Mouse (Mus musculus) intestine, embryonic 15.5 days (tissue): ENCODE measurements around the gene Kctd11. TPM values are rescaled to one million over a fixed set of nuclear protein-coding genes. Genes with fewer than 3 reads are reported as not detected.
"Not testable (repeated sequence)": the region's sequence is repeated elsewhere in the genome, so short reads cannot be mapped to it uniquely, and the experiment has no call there.

Experiments
- ATAC-seq: fragments of 200-750 bp; cut with Nextera tagmentation; 2 replicates; pipeline ENCODE4 v1.8.0; 2017; ENCODE audit warnings: moderate TSS enrichment, moderate library complexity
- H3K27ac ChIP-seq: fragments of 300-500 bp; sonication (generic); 2 replicates; pipeline ENCODE4 v1.5.1; 2015; ENCODE audit warnings: mild to moderate bottlenecking, inconsistent platforms
- H3K27me3 ChIP-seq: fragments of 300-500 bp; sonication (generic); replicated peaks from 2 replicates; pipeline ENCODE4 v1.6.1; 2015; ENCODE audit warnings: inconsistent platforms
- H3K36me3 ChIP-seq: fragments of 300-500 bp; sonication (generic); 2 replicates; pipeline ENCODE4 v1.6.1; 2015; ENCODE audit warnings: inconsistent platforms
- H3K4me1 ChIP-seq: fragments of 300-500 bp; sonication (generic); replicated peaks from 2 replicates; pipeline ENCODE4 v1.6.1; 2015; ENCODE audit warnings: inconsistent platforms
- H3K4me2 ChIP-seq: fragments of 300-500 bp; sonication (generic); replicated peaks from 2 replicates; pipeline ENCODE4 v1.6.1; 2015; ENCODE audit warnings: mild to moderate bottlenecking, inconsistent platforms
- H3K4me3 ChIP-seq: fragments of 300-500 bp; sonication (generic); replicated peaks from 2 replicates; pipeline ENCODE4 v1.5.1; 2015; ENCODE audit warnings: inconsistent platforms
- H3K9ac ChIP-seq: fragments of 300-500 bp; sonication (generic); 2 replicates; pipeline ENCODE4 v1.6.1; 2015; ENCODE audit warnings: inconsistent platforms
- H3K9me3 ChIP-seq: fragments of 300-500 bp; sonication (generic); 2 replicates; pipeline ENCODE4 v1.6.1; 2016; ENCODE audit warnings: inconsistent platforms
- WGBS: fragments of 180-500 bp; shearing (Covaris S2); methylation state at CpG from one replicate; pipeline ENCODE4 v1.1.7; 2015; 5-methylcytosine and 5-hydroxymethylcytosine counted together
- polyA plus RNA-seq: library from polyadenylated mRNA; unstranded; fragments of >200 nt; fragmentation: Nextera tagmentation; extraction: Ambion mirVana; gene quantifications from 2 replicates; pipeline ENCODE4 v1.2.1, GENCODE M21; 2015

The Kctd11 gene
- polyA plus RNA-seq, 1 experiment from 2014 or later: 5.2 TPM

GRCm38 (mm10) chr11:69917379-69917948, 36.3 kb upstream of the Kctd11 start:
- H3K4me2 ChIP-seq: no peak overlapping the region
- whole genome bisulfite sequencing: 83% methylated on average over 8 of the region's 8 CpGs
- peaks cover 27% of the 10 kb centered on the region for H3K36me3 ChIP-seq
- H3K27ac ChIP-seq: no peak overlapping the region
- H3K27me3 ChIP-seq: no peaks in the 10 kb centered on the region
- H3K4me1 ChIP-seq: peaks cover 38% of the 10 kb centered on the region
- no peaks in the 10 kb centered on the region for H3K9me3 ChIP-seq
- H3K9ac ChIP-seq: no peak overlapping the region
- ATAC-seq: no peak
- H3K4me3 ChIP-seq: no peak overlapping the region

DNA sequence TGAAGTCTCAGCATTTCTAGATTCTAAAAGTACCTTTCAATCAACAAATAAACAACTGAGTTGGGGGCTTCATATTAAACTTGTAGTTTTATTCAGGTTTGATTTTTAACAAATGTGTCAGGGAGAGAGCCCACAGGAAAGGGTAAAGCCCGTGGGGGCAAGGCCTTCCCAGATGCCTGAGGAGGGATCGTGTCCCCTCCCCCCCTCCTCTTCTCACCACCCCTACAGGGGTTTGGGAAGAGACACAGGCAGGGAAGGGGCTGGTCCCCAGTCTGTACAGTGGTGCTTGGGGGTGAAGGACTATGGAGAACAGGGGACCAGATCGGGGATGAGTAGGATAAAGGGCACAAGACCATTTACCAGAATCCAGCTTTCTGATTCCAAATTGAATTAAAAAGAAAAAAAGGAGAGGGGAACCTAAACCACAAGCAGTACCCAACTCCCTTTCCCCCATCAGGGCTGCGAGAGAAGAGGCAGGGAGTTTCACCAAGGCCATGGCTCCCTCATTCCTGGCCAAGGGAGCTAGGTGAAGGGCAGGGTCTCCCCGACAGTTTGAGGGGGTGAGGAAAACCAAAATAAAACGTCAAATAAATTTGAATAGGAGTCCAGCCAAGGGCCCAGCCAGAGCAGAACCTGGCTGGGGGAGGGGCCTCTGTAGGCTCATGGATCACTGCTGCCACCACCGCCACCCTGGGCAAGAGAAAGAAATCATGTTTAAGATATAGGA, 35.6 kb upstream of the Kctd11 start:
- H3K9ac ChIP-seq, H3K9me3 ChIP-seq, ATAC-seq, H3K4me3 ChIP-seq, H3K4me2 ChIP-seq, H3K27ac ChIP-seq, H3K27me3 ChIP-seq: not testable (repeated sequence)
- Histone ChIP-seq H3K36me3 (peaks cover 34% of the 10 kb centered on the region), H3K4me1 (peaks cover 38% of the 10 kb centered on the region)
- 66% methylated on average over 7 of the region's 7 CpGs for WGBS

GRCm38 (mm10) chr11:69915667-69916627, 34.7 kb upstream of the Kctd11 start:
- Histone ChIP-seq H3K9me3 (no peaks in the 10 kb centered on the region), H3K27ac (no peak overlapping the region), H3K36me3 (peaks cover 42% of the 10 kb centered on the region), H3K9ac (0 out of 2 replicates have a peak overlapping the region, but pooled peaks have one; percentile 3), H3K27me3 (no peaks in the 10 kb centered on the region), H3K4me3 (0 out of 2 replicates have a peak overlapping the region, but pooled peaks have one; percentile 6), H3K4me1 (peaks cover 38% of the 10 kb centered on the region), H3K4me2 (peak overlapping the region; percentile 96)
- 60% methylated on average over 5 of the region's 5 CpGs for WGBS
- ATAC-seq: no peak

DNA sequence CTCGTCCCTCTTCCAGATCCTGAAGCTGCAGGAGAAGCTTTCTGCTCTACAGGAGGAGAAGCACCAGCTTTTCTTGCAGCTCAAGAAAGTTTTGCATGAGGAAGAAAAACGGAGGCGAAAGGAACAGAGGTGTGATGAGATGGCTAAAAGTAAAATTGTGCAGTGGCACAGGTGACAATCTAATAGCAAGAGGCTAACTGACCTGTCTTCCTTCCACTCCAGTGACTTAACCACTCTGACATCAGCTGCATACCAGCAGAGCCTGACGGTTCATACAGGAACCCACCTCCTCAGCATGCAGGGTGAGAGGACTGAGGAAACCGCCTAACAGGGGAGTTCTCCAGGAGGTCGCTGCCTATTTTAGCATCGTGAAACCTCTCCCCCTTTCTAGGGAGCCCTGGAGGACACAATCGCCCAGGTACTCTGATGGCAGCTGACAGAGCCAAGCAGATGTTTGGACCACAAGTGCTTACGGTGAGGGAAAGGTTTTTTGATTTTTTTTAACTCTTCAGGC, 33.8 kb upstream of the Kctd11 start:
- 35% methylated on average over 9 of the region's 9 CpGs for WGBS
- peak overlapping the region; percentile 91 for H3K4me3 ChIP-seq
- H3K9me3 ChIP-seq: no peaks in the 10 kb centered on the region
- peaks cover 38% of the 10 kb centered on the region for H3K4me1 ChIP-seq
- peak overlapping the region; percentile 96 for H3K9ac ChIP-seq
- no peak for ATAC-seq
- H3K27ac ChIP-seq: no peak overlapping the region
- H3K27me3 ChIP-seq: no peaks in the 10 kb centered on the region
- peak overlapping the region; percentile 96 for H3K4me2 ChIP-seq
- peaks cover 52% of the 10 kb centered on the region for H3K36me3 ChIP-seq

GRCm38 (mm10) chr11:69914372-69914764, 33.2 kb upstream of the Kctd11 start:
- Histone ChIP-seq H3K27ac (peak overlapping the region; percentile 73), H3K4me1 (peaks cover 35% of the 10 kb centered on the region), H3K4me3 (peak overlapping the region; percentile 91), H3K27me3 (no peaks in the 10 kb centered on the region), H3K4me2 (peak overlapping the region; percentile 96), H3K9ac (peak overlapping the region; percentile 96), H3K9me3 (no peaks in the 10 kb centered on the region), H3K36me3 (peaks cover 58% of the 10 kb centered on the region)
- 1% methylated on average over 17 of the region's 17 CpGs for WGBS
- no peak; the same call in 1 of the 2 replicates for ATAC-seq

DNA sequence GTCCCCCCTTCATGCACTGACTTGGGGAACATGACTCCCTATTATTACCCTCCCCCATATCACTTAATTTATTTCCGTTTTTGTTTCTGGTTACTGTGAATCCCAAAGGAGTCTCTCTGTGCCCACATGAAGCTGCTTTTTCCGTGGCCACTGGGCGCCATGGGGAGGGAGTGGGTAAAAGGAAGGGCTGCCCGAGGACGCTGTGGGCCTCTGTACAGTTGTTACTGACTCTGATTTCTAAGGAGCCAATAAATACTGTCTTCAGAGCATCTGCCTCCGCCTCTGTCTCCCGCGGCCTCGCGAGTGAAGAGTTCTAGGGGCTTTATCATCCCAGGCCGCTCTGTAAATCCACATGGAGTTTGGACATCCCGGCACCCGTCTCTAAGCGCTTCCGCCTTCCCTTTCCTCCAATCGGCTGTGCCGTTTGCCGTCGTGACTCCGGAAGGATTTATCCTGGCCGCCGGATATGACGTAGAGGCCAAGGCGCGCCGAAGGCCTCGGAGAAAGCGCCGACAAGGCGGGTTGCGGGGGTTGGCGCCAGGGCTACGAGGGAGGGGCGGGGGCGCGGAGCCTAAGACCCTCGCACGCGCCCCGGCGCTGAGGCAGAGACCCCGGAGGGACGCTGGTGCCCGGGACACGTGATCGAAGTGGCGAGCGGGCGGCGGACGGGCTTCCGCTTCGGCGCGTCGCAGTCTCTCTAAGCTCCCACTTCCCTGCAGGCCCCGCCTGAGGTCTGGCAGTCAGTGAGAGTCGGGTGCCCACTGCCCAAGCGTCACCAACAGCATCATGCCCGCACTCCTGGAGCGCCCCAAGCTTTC, 32.6 kb upstream of the Kctd11 start, which contains the start of gene Gps2:
TSS of gene Gps2 (plus strand) at position 335 of the 818 bp plus-strand sequence.
- Histone ChIP-seq H3K27ac (peak within 1 kb of the TSS; percentile 73), H3K36me3 (peaks cover 63% of the 10 kb centered on the region), H3K9me3 (no peaks in the 10 kb centered on the region), H3K27me3 (no peaks in the 10 kb centered on the region), H3K4me2 (peak within 1 kb of the TSS; percentile 96), H3K4me1 (peaks cover 29% of the 10 kb centered on the region), H3K9ac (peak within 1 kb of the TSS; percentile 96), H3K4me3 (peak within 1 kb of the TSS; percentile 91)
- 2% methylated on average over 61 of the region's 61 CpGs for WGBS
- peak; percentile 91 for ATAC-seq

DNA sequence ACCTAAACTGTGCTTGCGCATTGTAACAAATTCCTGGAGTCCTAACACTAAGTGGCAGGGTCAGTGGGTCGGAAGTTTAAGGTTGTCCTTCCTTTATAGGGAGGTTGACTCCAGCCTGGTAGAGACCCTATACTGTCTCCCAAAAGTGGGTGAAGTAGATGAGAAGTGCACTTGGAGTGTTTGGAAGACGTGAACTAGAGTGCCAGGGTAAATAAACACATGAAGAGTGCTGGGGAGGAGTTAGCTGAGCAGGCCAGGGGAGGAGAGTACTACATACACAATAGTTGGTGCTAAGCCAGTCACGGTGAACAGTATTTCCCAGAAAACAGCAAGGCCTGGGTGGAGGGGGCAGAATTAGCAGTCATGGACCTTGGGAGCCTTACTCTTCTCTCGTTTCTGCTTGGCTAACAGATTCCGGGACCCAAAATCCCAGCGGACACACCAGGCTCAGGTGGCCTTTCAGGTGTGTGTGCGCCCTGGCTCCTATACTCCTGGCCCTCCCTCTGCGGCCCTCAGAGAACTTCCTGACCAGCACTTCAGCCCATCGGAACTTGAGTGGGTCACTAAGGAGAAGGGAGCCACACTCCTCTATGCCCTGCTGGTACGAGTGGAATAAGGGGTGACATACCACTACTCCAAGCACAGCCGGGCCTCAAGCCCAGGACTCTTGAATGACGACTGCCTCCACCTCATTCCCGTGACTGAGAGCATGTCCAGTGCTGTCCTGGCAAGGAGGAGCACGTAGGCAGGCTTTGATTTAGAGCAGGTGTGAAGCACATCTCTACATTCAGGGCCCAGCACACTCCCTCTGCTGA, 31.7 kb upstream of the Kctd11 start:
- WGBS: 74% methylated on average over 15 of the region's 15 CpGs
- no peak for ATAC-seq
- H3K27ac ChIP-seq: peak overlapping the region; percentile 45; the same call in 1 of the 2 replicates

GRCm38 (mm10) chr11:69911701-69912100, 30.5 kb upstream of the Kctd11 start:
- peaks cover 70% of the 10 kb centered on the region for H3K36me3 ChIP-seq
- H3K27ac ChIP-seq: no peak overlapping the region
- H3K4me2 ChIP-seq: no peak overlapping the region
- ATAC-seq: no peak
- H3K27me3 ChIP-seq: no peaks in the 10 kb centered on the region
- WGBS: 89% methylated on average over 6 of the region's 6 CpGs
- H3K4me1 ChIP-seq: peaks cover 27% of the 10 kb centered on the region
- H3K9ac ChIP-seq: no peak overlapping the region
- no peaks in the 10 kb centered on the region for H3K9me3 ChIP-seq
- H3K4me3 ChIP-seq: no peak overlapping the region

More for the DNA sequence above, 31.7 kb upstream of the Kctd11 start:
- H3K36me3 ChIP-seq: peaks cover 63% of the 10 kb centered on the region
- peaks cover 27% of the 10 kb centered on the region for H3K4me1 ChIP-seq
- no peaks in the 10 kb centered on the region for H3K27me3 ChIP-seq
- H3K4me2 ChIP-seq: peak overlapping the region; percentile 96
- H3K9me3 ChIP-seq: no peaks in the 10 kb centered on the region
- peak overlapping the region; percentile 96; the same call in 1 of the 2 replicates for H3K9ac ChIP-seq
- H3K4me3 ChIP-seq: peak overlapping the region; percentile 91

GRCm38 (mm10) chr11:69910781-69911560, 29.8 kb upstream of the Kctd11 start:
- no peak for ATAC-seq
- Histone ChIP-seq H3K4me2 (no peak overlapping the region), H3K4me1 (peaks cover 22% of the 10 kb centered on the region), H3K36me3 (peaks cover 72% of the 10 kb centered on the region), H3K27ac (no peak overlapping the region), H3K9me3 (no peaks in the 10 kb centered on the region), H3K27me3 (no peaks in the 10 kb centered on the region), H3K9ac (no peak overlapping the region), H3K4me3 (no peak overlapping the region)
- WGBS: 90% methylated on average over 17 of the region's 17 CpGs

DNA sequence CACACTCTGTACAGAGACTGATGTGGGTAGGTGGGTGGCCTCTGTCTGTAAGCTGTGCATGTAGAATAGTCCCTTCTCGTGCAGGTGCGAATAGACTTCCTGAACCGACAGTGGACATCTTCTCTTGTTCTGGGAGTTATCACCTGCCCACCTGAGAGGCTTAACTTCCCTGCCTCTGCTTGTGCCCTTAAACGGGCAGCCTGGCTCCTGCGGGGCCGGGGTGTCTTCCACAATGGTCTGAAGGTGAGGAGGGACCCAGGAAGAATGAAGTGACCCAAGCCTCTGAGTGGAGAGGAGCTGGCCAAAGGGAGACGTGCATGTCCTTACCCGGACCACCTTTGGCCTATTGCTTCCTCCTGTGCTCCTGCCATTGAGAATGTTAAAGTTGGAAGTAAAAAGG, 29.0 kb upstream of the Kctd11 start:
- peaks cover 75% of the 10 kb centered on the region for H3K36me3 ChIP-seq
- H3K27me3 ChIP-seq: no peaks in the 10 kb centered on the region
- H3K27ac ChIP-seq: no peak overlapping the region
- H3K9ac ChIP-seq: no peak overlapping the region
- 89% methylated on average over 8 of the region's 8 CpGs for WGBS
- peaks cover 16% of the 10 kb centered on the region for H3K4me1 ChIP-seq
- H3K4me2 ChIP-seq: no peak overlapping the region
- no peaks in the 10 kb centered on the region for H3K9me3 ChIP-seq
- ATAC-seq: no peak
- no peak overlapping the region for H3K4me3 ChIP-seq
